Mouse (Mus musculus) brain, embryonic 18.5 days (tissue): Measurements from ENCODE around the gene Enox1.
A peak's percentile ranks its signal among the peaks of the same experiment; 100 is the strongest.

Source experiments
- DNase-seq: peaks from one replicate; pipeline ENCODE4 v3.0.0-alpha.2; 2012; ENCODE audit warnings: low read depth, low spot score

Gene Enox1

GRCm38 (mm10) chr14:77370521-77370920, 214.0 kb downstream of the Enox1 start:
- no peak for DNase-seq

GRCm38 (mm10) chr14:77371977-77372376, 215.4 kb downstream of the Enox1 start:
- DNase-seq = no peak

GRCm38 (mm10) chr14:77373119-77373518, 216.6 kb downstream of the Enox1 start:
- no peak for DNase-seq

- no peak for DNase-seq
These were observed 218.5 kb downstream of the Enox1 start for GRCm38 (mm10) chr14:77375054-77375453.

GRCm38 (mm10) chr14:77375618-77376017, 219.1 kb downstream of the Enox1 start:
- DNase-seq = no peak

DNA sequence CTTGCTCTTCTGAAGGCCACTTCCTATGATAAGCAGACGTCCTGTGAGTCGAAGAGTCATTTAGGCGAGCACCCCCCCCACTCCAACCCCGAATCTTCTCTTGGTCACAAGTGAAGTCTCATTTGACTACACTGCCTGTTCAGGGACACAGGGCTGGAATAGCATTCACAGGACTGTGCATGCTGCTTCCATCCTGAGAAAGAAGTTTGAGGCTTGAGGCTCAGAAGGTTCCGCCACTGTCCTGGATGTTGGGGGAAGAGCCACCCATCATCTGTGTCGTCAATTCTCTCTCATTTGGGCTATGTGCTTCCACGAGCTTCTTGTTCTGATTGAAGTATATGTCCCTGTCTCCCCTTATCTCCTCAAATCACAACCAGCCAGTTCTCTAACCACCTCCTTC, 220.2 kb downstream of the Enox1 start:
- DNase-seq = no peak

DNA sequence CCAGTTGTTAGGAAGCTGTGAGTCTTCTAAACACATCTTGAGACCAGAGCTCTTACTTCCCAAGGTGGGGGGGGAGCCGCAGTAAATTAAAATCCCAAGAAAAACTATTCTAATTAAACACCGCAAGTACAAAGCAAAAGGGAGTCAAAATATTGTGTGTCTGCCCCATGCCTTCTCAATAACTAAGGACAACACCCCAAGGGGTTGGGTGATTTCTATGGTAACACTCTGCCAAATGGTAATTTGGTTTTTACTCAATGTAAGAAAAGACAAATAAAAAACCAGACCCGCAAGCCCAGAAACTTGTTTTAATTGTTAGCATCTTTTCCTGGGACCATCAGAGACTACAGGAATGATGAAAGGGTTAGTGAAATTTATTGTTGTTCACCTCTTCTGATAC, 220.9 kb downstream of the Enox1 start:
- no peak for DNase-seq

DNA sequence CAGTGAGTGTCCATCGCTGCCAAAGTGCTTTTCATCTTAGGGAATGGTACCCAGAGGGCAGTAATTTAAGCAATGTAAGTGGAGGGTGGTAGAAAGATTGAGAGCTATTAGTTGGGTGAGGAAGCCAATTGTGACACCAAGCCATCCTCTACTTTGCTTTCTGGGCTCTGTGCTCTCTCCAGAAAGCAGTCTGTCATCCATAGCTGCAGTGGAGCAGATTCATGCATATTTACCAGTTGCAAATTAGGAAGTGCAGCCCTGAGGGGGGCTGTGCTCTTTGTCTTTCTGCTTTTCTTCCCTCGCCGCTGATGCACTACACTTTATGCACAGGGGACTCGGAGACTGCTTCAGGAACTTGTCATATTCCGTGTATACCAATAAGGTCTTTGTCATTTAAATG, 221.3 kb downstream of the Enox1 start:
- peak; percentile 40 for DNase-seq

GRCm38 (mm10) chr14:77381532-77381931, 225.0 kb downstream of the Enox1 start:
- DNase-seq = no peak

- DNase-seq = no peak
These were observed 229.1 kb downstream of the Enox1 start for GRCm38 (mm10) chr14:77385621-77386020.

GRCm38 (mm10) chr14:77387877-77388276, 231.3 kb downstream of the Enox1 start:
- no peak for DNase-seq

GRCm38 (mm10) chr14:77389276-77389675, 232.7 kb downstream of the Enox1 start:
- DNase-seq = no peak

GRCm38 (mm10) chr14:77392476-77392875, 235.9 kb downstream of the Enox1 start:
- DNase-seq = no peak

- no peak for DNase-seq
These were observed 249.9 kb downstream of the Enox1 start for GRCm38 (mm10) chr14:77406241-77407114.

DNA sequence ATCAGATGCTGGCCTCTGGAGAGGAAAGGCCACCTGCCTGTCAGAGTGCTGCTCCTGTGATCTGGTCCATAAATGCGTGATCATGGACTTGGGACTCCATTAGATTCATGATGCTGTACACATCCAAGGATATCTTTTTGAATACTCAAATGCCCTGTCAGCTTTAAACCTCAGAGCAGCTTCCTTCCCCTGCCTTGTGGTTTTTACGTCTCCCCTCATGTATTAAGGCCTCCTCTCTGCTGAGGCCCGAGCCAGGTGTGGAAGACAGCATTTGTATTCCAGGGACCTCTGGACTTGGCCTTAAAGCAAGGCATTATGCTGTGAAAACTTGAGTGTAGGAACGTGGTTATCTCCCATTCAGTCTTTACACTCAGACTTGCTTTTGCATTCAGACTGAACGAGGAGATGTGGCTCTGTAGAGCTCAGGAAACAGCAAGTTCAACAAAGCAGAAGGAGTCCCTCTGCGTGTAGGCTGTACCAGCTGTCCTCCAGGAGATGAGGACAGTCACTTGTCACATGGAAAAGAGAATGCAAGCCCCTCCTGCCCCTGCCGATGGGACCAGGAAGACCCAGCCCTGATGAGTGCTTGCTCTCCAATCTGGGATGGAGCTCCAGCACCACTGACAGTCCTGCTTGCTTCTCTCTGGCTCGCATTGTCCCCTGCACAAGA, 252.8 kb downstream of the Enox1 start:
- no peak for DNase-seq

GRCm38 (mm10) chr14:77410354-77410753, 253.8 kb downstream of the Enox1 start:
- no peak for DNase-seq

GRCm38 (mm10) chr14:77413106-77413505, 256.5 kb downstream of the Enox1 start:
- no peak for DNase-seq

DNA sequence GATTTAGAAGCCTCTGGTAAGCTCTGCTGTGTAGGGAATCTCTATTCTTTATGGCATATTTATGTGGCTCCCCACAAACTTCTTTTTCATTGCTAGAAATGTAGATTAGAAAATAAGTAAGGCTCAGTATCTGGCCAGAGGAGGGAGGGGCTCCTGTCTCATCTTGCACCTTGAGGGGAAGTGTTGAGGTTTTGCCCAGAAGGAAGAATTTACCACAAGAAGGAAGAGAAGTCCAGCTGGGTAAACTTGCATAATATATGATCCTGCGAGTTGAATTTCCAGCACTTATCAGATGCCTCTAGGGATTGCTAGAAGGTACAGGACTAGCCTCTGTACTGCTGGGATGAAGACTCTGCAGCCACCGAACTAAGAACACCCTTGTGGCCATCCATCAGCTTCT, 259.8 kb downstream of the Enox1 start:
- no peak for DNase-seq

DNA sequence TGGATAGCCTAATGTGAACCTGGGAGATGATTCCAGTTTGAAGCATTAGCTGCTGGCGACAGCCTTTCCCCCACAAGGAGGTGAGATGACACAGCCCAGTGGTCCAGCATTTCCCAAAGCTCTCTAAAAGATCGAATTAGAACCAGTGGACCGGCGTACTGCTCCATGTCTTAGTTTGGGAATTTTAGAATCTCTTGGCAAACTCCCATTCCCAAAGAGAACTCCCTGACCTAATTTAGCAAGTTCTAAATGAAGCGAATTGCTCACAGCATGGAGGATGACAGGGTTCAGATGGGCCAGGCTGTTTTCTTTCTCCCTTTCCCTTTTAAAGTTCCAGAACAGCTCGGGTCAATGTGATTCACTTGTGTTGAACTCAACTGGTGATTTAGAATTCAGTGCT, 264.5 kb downstream of the Enox1 start:
- no peak for DNase-seq

GRCm38 (mm10) chr14:77423194-77423593, 266.6 kb downstream of the Enox1 start:
- DNase-seq = no peak

DNA sequence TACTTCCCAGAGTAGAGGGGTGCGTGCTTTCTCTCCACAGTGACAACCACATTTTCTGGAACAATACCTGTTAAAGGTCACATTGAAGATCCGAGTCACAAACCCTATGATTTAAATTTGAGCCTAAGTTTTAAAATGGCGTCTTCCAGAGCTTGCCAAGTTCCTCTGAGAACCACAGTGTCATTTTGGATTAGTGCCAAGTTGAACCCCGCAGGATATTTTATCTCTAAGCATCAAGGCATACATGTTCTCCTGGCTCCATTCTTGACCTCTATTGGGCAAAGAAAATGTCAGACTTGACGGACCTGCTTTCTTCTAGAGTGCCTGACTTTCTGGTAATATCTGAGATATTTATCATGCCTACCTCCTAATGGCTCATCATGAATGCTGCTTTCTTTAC, 282.9 kb downstream of the Enox1 start:
- DNase-seq = no peak

DNA sequence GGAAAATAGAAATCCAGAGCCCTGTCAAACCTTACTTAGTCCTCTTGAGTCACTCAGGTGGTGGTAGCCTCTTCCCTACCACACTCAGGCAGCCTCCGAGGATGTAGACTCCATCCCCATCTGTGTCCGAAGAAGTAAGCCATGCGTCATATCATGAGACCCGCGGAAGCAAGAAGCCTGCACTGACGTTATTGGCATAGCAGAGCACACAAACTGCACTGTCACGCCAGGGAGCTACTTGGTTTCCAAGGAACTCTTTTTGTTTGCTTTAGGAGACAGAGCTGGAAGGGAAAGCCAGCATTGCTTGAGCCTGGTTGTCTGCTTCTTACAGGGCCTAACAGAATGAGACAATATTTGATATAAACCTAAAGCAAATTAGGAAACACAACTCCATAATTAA, 284.2 kb downstream of the Enox1 start:
- DNase-seq = no peak

- no peak for DNase-seq
These were observed 285.0 kb downstream of the Enox1 start for GRCm38 (mm10) chr14:77441541-77441940.
